Comparison of ENCODE assay signal across 11 mouse cellular contexts in the genomic region with DNA sequence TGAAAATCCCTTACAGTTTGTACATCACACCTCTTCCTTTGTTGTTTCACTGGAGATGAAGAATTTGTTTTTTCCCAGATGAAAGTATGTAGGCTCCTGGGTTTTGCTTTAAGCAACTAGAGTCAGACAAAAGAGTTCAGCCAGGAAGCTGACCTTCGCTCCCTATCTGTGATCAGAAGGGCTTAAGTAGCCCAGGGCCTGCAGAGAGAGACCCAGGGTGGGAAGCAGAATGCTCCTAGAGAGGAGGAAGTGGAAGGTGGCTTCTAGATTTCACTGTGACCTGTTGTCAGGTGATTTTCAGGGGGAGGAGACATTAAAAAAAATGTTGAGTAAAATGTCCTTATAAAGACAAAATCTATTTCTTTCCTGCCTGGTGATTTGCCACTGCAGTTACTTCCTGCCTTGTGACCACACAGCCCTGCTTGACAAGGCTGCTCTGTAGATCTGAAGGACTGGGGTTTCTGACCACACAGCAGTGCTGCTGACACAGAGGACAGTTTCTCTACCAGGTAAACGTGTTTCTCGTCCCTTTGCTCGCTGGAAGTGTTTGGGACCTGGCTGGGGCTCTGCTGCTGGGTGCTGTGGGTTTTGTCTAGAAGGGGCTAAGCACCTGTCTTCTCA. TPM values are rescaled to one million over a fixed set of nuclear protein-coding genes. Genes with fewer than 3 reads are reported as not detected.
DNase-seq lines count a peak whose midpoint lies in the region; ATAC-seq and TF ChIP-seq lines count a peak whose summit lies in the region.
"Had no signal": no experiment of that assay in that cellular context is flagged by ENCODE, and none has a peak within 500 bp of the region (broad histone marks: within the 10 kb centered on the region; RNA-seq: fewer than 3 reads in every experiment).

No protein-coding gene starts in this region.

- intact Hi-C loops in gastrocnemius, adult 2 months (cut with DNase I), result no loop called here

- no peak for TF ChIP-seq CTCF in gastrocnemius, adult 2 months (IDR thresholded peaks at IDR 0.05)
- TF ChIP-seq CTCF in lung, adult 2 months (IDR thresholded peaks at IDR 0.05; ENCODE audit: insufficient read depth, low read length), result no peak
- no peak for TF ChIP-seq CTCF in midbrain, postnatal 0 days (IDR thresholded peaks at IDR 0.05)

- no peaks in the 10 kb centered on the region for H3K9me3 ChIP-seq in midbrain, postnatal 0 days (ENCODE audit: low read length)
- H3K9me3 ChIP-seq: hindbrain, embryonic 10.5 days had no signal

- no peak overlapping the region for H3K9ac ChIP-seq in midbrain, postnatal 0 days (replicated peaks; ENCODE audit: low read length, poor library complexity, severe bottlenecking)

- no peak overlapping the region for H3K27ac ChIP-seq in gastrocnemius, adult 2 months
- H3K27ac ChIP-seq in brown adipose tissue, adult 24 weeks (replicated peaks; ENCODE audit: low read depth, low read length), result peak overlapping the region; percentile 80
- no peak overlapping the region for H3K27ac ChIP-seq in midbrain, postnatal 0 days (ENCODE audit: low read depth, low read length)
- H3K27ac ChIP-seq: hindbrain, embryonic 10.5 days had no signal

- no peaks in the 10 kb centered on the region for H3K4me1 ChIP-seq in brown adipose tissue, adult 24 weeks (ENCODE audit: control insufficient read depth, insufficient read depth, insufficient read length, low read length)
- H3K4me1 ChIP-seq in lung, adult 2 months (ENCODE audit: control insufficient read depth, insufficient read depth, low read length), result peaks cover 22% of the 10 kb centered on the region
- no peaks in the 10 kb centered on the region for H3K4me1 ChIP-seq in midbrain, postnatal 0 days (ENCODE audit: insufficient read depth, low read length)
- H3K4me1 ChIP-seq: hindbrain, embryonic 10.5 days had no signal

- WGBS in lung, adult 2 months, result 40% methylated on average over 4 of the region's 4 CpGs
- WGBS in midbrain, postnatal 0 days, result 73% methylated on average over 4 of the region's 4 CpGs

- no peaks in the 10 kb centered on the region for H3K36me3 ChIP-seq in midbrain, postnatal 0 days (ENCODE audit: insufficient read depth, low read length)
- H3K36me3 ChIP-seq: hindbrain, embryonic 10.5 days had no signal

- H3K27me3 ChIP-seq in midbrain, postnatal 0 days (ENCODE audit: insufficient read depth, low read length), result no peaks in the 10 kb centered on the region

- no peak overlapping the region for H3K4me2 ChIP-seq in midbrain, postnatal 0 days (ENCODE audit: low read depth, low read length, poor library complexity, severe bottlenecking)

- peak; percentile 51; the same call in 1 of the 2 replicates for TF ChIP-seq POLR2A in lung, adult 2 months (IDR thresholded peaks at IDR 0.05; ENCODE audit: borderline replicate concordance, extremely low read depth, low read depth, low read length)

- no peak for ATAC-seq in midbrain, postnatal 0 days (ENCODE audit: low FRiP score)

- no peak for DNase-seq in gastrocnemius, adult 2 months
- no peak for DNase-seq in gastrocnemius, adult 18-20 months (ENCODE audit: low spot score)
- DNase-seq in lung, adult 2 months, result peak; percentile 39
- DNase-seq in spleen, postnatal 36 days (ENCODE audit: low spot score in 2 of 2), result peak; percentile 79 to 81
- no peak for DNase-seq in midbrain, postnatal 0 days (ENCODE audit: low spot score)
- no peak for DNase-seq in right cerebral cortex, adult 2 months (ENCODE audit: low spot score in 2 of 2)
- no peak for DNase-seq in kidney, postnatal 36 days

- H3K4me3 ChIP-seq in gastrocnemius, adult 2 months, result peak overlapping the region; percentile 60
- peak overlapping the region; percentile 49 for H3K4me3 ChIP-seq in brown adipose tissue, adult 24 weeks (ENCODE audit: insufficient read depth, low read depth, low read length)
- peak overlapping the region; percentile 37 for H3K4me3 ChIP-seq in lung, adult 2 months (replicated peaks; ENCODE audit: extremely low read depth, low read depth, low read length)
- no peak overlapping the region for H3K4me3 ChIP-seq in midbrain, postnatal 0 days (ENCODE audit: low read depth, low read length)
- H3K4me3 ChIP-seq: hindbrain, embryonic 10.5 days; myocyte had no signal

RNA-seq across cellular contexts. Expression of gene Lcp1, which starts 45.6 kb away (rescaled TPM):
- total RNA-seq in gastrocnemius, adult 2 months (2021), result 1 to 10 TPM; 1.7 to 2.3 TPM
- total RNA-seq in gastrocnemius, adult 18-20 months (2021), result 1 to 10 TPM; 1.6 to 2.9 TPM
- 13.4 and 14.5 TPM in 2 replicates for polyA plus RNA-seq in brown adipose tissue, adult 24 weeks (2012; ENCODE audit: insufficient read depth, insufficient read length, missing spikeins)
- polyA plus RNA-seq in lung, adult 2 months (2012; rRNA removed), result 26.6 and 54.4 TPM in 2 replicates
- 6.9 and 12.3 TPM in 2 replicates for total RNA-seq in midbrain, postnatal 0 days (2014; rRNA removed)
- 7.5 and 7.8 TPM in 2 replicates for polyA plus RNA-seq in midbrain, postnatal 0 days (2015; fragmentation: Nextera tagmentation; extraction: Ambion mirVana)
- polyA plus RNA-seq: myocyte had no signal

RNA-seq across cellular contexts. Expression of gene Lrrc63, which starts 45.9 kb away (rescaled TPM):
- total RNA-seq in gastrocnemius, adult 2 months (2021), result not detected
- total RNA-seq in gastrocnemius, adult 18-20 months (2021), result not detected
- not detected in 2 replicates for polyA plus RNA-seq in brown adipose tissue, adult 24 weeks (2012; ENCODE audit: insufficient read depth, insufficient read length, missing spikeins)
- polyA plus RNA-seq in lung, adult 2 months (2012; rRNA removed), result 0.03 and 0.04 TPM in 2 replicates
- not detected in 2 replicates for total RNA-seq in midbrain, postnatal 0 days (2014; rRNA removed)
- 0.06 TPM in 1 of 2 replicates, not detected in the other for polyA plus RNA-seq in midbrain, postnatal 0 days (2015; fragmentation: Nextera tagmentation; extraction: Ambion mirVana)
- polyA plus RNA-seq: C2C12, myocyte had no signal

Comparison
In these comparisons a context has a peak if more than half of its experiments do, and no peak if none do; other contexts are left out.
1. DNase-seq: peak in lung, adult 2 months (single experiment) and spleen, postnatal 36 days (2 of 2); none in gastrocnemius, adult 2 months (single experiment), gastrocnemius, adult 18-20 months (single experiment), midbrain, postnatal 0 days (single experiment), right cerebral cortex, adult 2 months (0 of 2) and kidney, postnatal 36 days (0 of 2).